Mouse (Mus musculus): ENCODE data around the gene Cdnf.

- TF ChIP-seq POLR2A (IDR thresholded peaks at IDR 0.05; ENCODE audit: control insufficient read depth, low read depth, low read length) (no peak), CTCF (IDR thresholded peaks at IDR 0.05; ENCODE audit: control insufficient read depth, insufficient read depth, insufficient replicate concordance, low read depth, low read length) (no peak)
Measured at GRCm38 (mm10) chr2:3489816-3490215, 23.0 kb upstream of the Cdnf start.

Measured in testis, adult 2 months (tissue).